Mouse (Mus musculus) spleen, postnatal 4 days (tissue): ENCODE results near the gene Shc3.

ENCODE experiments used
- DNase-seq, 2 experiments: peaks; one replicate each; pipeline ENCODE4 v3.0.0; 2022; ENCODE audit warnings: low spot score in 2 of 2

Shc3 gene

GRCm38 (mm10) chr13:51418268-51418941 is 150.8 kb downstream of the Shc3 start:
- peak; percentile 79 to 93 for DNase-seq

DNA sequence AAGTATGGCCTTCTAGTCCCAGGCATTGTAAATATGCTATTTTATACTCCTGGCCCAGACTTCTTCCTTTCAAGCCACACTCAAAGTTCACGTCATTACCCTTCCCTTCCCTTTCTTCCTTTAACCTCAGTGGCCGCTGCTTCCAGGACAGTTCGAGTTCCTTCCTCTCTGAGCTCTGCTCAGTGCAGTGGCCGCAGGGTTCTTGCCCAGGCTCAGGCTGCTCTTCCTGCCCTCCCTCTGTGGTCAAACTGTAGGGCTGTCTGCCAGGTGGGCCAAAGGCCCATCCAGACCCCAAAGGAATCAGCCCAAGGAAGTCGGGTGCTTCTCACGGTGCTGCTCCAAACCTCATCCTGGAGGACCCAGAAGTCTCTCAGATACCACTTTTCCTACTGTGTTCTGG is 151.4 kb downstream of the Shc3 start:
- DNase-seq: no peak

- DNase-seq: no peak
These were observed 152.5 kb downstream of the Shc3 start for GRCm38 (mm10) chr13:51416727-51417126.

- DNase-seq: peak in 1 of 2 experiments; percentile 25
These were observed 155.8 kb downstream of the Shc3 start for GRCm38 (mm10) chr13:51413461-51413860.

DNA sequence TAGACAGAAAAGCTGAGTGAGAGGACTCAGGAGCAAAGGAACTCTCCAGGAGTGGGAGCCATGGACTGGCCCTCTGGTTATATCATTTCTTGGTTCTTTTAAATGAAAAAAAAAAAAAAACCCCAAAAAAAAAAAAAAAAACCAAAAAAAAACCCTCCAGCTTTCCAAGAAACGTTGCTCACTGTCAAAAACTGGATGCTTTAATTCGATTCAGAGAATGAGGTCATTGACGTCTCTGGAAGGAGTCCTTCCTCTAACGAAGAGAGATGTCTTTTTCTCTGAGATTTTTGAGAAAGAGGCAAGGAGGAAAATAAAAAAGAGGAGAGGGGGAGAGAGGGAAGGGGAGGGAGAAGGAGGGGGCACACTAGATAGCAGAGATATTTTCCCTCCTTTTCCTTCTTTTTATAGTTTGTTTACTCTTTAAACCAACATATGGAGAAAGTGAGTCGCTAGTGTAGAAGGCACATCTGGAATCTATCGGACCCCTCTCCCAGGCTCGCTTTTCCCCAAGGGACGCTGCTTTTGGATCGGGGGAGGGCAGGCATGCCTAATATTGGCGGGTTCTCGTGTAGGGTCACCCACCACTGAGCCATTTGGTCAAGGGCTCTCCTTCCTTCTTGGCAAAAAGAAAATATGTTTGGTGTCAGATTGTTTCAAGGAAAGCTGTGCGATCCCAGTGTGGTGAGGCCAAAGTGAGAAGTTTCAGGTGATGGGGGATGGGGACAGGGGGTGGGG is 157.4 kb downstream of the Shc3 start:
- no peak for DNase-seq

DNA sequence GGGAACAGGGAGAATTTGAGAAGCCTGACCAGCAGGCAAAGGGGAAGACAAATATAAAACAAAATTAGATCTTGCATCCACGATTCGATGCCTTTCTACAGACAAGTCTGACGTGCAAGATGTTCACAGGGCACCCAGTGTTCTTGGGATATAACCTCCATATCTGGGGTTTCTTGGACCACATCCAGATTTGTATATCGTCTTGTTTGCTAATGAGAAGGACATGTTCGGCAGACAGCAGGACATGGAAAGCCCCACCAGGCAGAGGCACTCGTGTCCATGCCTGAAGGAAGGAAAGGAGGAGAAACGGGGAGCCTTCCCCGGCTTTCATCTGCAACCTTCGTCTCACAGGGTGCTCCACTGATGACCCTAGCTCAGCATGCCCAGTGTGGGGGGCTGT is 158.0 kb downstream of the Shc3 start:
- DNase-seq: no peak

DNA sequence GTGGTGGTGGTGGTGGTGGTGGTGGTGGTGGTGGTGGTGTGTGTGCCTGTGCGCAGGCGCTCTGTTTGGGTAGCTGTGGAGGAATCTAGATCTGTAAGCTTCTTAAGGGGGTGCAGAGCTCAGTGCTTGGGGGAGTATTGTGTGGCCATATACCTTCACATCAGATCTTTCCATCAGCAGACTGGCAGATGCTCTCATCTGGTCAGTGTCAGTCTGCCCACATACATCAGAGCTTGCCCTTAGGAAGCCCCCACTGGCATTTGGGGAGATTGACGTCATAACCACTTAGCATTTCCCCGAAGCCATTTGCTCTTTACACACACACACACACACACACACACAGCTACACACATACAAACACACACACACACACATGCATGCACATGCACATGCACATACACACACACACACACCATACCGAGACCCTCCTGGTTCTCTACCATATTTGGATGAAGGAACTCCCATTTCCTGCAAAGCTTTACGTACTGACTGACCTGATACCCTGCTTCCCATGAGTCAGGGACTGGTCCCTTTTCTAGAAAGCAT is 159.2 kb downstream of the Shc3 start:
- DNase-seq: no peak

GRCm38 (mm10) chr13:51408519-51409001 is 160.7 kb downstream of the Shc3 start, which contains the start of gene S1pr3:
TSS of gene S1pr3 (plus strand) at chr13:51408639.
- peak; percentile 30 to 71 for DNase-seq

GRCm38 (mm10) chr13:51407541-51408217 is 161.5 kb downstream of the Shc3 start:
- no peak for DNase-seq

GRCm38 (mm10) chr13:51405731-51406320 is 163.4 kb downstream of the Shc3 start:
- no peak for DNase-seq

GRCm38 (mm10) chr13:51404566-51404965 is 164.7 kb downstream of the Shc3 start:
- no peak for DNase-seq

- peak; percentile 50 to 79 for DNase-seq
These were observed 168.3 kb downstream of the Shc3 start for GRCm38 (mm10) chr13:51400736-51401501.

DNA sequence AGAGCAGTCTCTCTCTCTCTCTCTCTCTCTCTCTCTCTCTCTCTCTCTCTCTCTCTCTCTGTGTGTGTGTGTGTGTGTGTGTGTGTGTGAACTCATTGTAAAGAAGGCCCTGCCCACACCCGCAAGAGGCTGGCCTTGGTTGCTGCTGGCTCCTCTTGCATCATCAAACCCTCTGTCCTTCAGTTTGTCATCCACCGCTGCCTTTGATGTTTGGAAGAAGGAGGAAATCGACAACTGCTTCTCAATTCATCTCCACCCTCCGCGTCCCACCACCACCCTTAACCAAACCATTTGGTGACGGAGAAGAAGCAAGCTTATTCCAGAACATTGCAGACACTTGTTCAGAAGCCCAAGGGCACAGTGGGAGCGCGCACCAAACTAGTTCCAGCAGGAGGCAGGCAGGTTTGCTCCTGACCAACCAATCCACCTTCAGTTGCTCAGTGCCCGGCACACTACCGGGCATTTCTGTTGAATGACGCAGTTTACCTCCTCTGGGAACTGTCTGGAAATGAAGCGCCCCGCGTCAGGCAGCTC is 169.0 kb downstream of the Shc3 start:
- DNase-seq: no peak

- no peak for DNase-seq
These were observed 169.7 kb downstream of the Shc3 start for GRCm38 (mm10) chr13:51399562-51399961.

GRCm38 (mm10) chr13:51397861-51398260 is 171.4 kb downstream of the Shc3 start:
- DNase-seq: no peak

GRCm38 (mm10) chr13:51392256-51392655 is 177.0 kb downstream of the Shc3 start:
- no peak for DNase-seq

DNA sequence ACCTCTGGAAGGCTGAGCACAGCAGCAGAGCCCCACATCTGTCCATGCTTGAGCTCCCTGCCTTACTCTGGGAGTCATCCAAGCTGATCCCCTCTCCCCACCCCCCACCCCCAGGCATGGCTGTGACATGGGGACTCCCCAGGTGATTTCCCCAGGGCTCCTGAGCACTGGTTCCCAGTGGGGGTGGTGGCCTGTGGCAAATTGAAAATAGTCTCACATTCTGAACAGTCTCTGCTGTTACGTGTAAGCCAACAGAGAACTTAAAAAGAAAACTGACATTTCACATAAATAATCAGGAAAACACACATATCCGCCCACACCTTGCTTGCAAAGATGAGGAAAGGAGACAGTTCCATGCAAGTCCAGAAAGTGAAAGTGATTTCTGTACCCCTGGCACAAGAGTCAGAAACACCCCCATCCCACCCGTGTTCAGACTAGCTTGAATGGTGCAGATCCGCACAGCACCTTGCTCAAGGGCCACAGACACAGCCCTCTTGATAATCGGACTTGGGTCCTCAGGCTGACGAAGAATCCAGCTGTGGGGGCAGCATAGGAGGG is 177.8 kb downstream of the Shc3 start:
- DNase-seq: no peak

- no peak for DNase-seq
These were observed 178.8 kb downstream of the Shc3 start for GRCm38 (mm10) chr13:51390398-51390797.

DNA sequence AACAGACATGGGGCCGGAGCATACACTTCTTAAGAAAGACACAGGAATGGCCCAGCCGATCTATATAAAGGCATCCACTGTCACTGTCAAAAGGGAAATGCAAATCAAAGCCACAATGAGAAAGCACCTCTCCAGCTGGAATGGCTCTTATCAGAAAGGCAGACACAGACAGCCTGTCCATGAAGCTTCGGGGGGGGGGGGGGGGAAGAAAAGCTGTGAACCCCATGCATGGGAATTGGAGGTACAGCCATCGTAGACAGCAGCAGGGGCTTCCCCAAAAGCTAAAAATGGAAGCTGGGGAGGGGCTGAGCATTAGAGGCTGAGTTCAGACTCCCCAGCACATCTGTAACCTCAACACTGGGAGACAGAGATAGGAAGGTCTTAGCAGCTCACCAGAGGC is 181.3 kb downstream of the Shc3 start:
- DNase-seq: no peak

- no peak for DNase-seq
These were observed 184.3 kb downstream of the Shc3 start for GRCm38 (mm10) chr13:51384899-51385298.
